ENCODE assay signal across 36 mouse cellular contexts in genomic region chr11:50321239-50321638, GRCm38 (mm10). TPM values are rescaled to one million over a fixed set of nuclear protein-coding genes. Genes with fewer than 3 reads are reported as not detected.
"Had no signal": no experiment of that assay in that cellular context is flagged by ENCODE, and none has a peak within 500 bp of the region (broad histone marks: within the 10 kb centered on the region; RNA-seq: fewer than 3 reads in every experiment).

No protein-coding gene starts in this region.

- ATAC-seq: hindbrain, embryonic 16.5 days; inflammation-experienced regulatory T-cells, adult 6 months; intestine, embryonic 15.5 days had no signal

- H3K9me3 ChIP-seq: heart, embryonic 13.5 days; hindbrain, embryonic 10.5 days; hindbrain, embryonic 12.5 days; intestine, embryonic 15.5 days; limb, embryonic 13.5 days; limb, embryonic 15.5 days had no signal

- H3K27me3 ChIP-seq: heart, embryonic 13.5 days; hindbrain, embryonic 12.5 days; intestine, embryonic 15.5 days; limb, embryonic 13.5 days; limb, embryonic 15.5 days had no signal

- H3K9ac ChIP-seq: hindbrain, embryonic 12.5 days; hindbrain, embryonic 14.5 days; intestine, embryonic 15.5 days; limb, embryonic 13.5 days; limb, embryonic 15.5 days had no signal

- H3K4me2 ChIP-seq: hindbrain, embryonic 12.5 days; hindbrain, embryonic 14.5 days; intestine, embryonic 15.5 days; limb, embryonic 13.5 days; limb, embryonic 15.5 days had no signal

- H3K27ac ChIP-seq: gastrocnemius, adult 2 months; hindbrain, embryonic 10.5 days; hindbrain, embryonic 12.5 days; hindbrain, embryonic 14.5 days; intestine, embryonic 15.5 days; kidney, postnatal 0 days; limb, embryonic 13.5 days; limb, embryonic 15.5 days had no signal

- H3K36me3 ChIP-seq: intestine, embryonic 15.5 days had no signal

- DNase-seq: gastrocnemius, adult 2 months; gastrocnemius, postnatal 10 days; gastrocnemius, postnatal 25 days; heart, postnatal 10 days; heart, postnatal 4 days; kidney, adult 18-20 months; kidney, adult 8-10 months; kidney, postnatal 14 days; kidney, postnatal 36 days; layer of hippocampus, adult 9-11 months; layer of hippocampus, postnatal 36 days; left cerebral cortex, postnatal 4 days had no signal

- H3K4me3 ChIP-seq: gastrocnemius, adult 2 months; heart, embryonic 13.5 days; hindbrain, embryonic 10.5 days; hindbrain, embryonic 12.5 days; intestine, embryonic 15.5 days; limb, embryonic 13.5 days; limb, embryonic 15.5 days had no signal

RNA-seq across cellular contexts. Expression of gene Cby3, which starts 33.0 kb away (rescaled TPM):
- total RNA-seq: gastrocnemius, adult 2 months; gastrocnemius, postnatal 10 days; gastrocnemius, postnatal 25 days; gastrocnemius, postnatal 4 days; granulocyte monocyte progenitor cell, adult 5-6 weeks; heart, adult 18-20 months; heart, postnatal 10 days; heart, postnatal 25 days; heart, postnatal 4 days; layer of hippocampus, adult 18-20 months; layer of hippocampus, postnatal 14 days; layer of hippocampus, postnatal 36 days; left cerebral cortex, adult 8-10 months; left cerebral cortex, postnatal 10 days; left cerebral cortex, postnatal 4 days had no signal
- polyA plus RNA-seq: heart, embryonic 11.5 days; heart, embryonic 13.5 days; heart, embryonic 16.5 days; inflammation-experienced regulatory T-cells, adult 6 months; limb, embryonic 11.5 days; liver, embryonic 11.5 days; liver, embryonic 14.5 days; liver, embryonic 16.5 days had no signal
